Mouse (Mus musculus): Measurements from ENCODE around the gene Hc.

Hc gene

GRCm38 (mm10) chr2:35061338-35061737, at the start of gene Hc:
TSS of gene Hc (minus strand) at chr2:35061438.
- DNase-seq (ENCODE audit: low spot score in 2 of 2) = no peak

- no peak for DNase-seq (ENCODE audit: low spot score in 2 of 2)
Measured at GRCm38 (mm10) chr2:35110521-35110920, 49.3 kb upstream of the Hc start.

- no peak for DNase-seq (ENCODE audit: low spot score in 2 of 2)
Measured at GRCm38 (mm10) chr2:35109924-35110304, 48.7 kb upstream of the Hc start.

GRCm38 (mm10) chr2:35109141-35109923, 48.1 kb upstream of the Hc start, which contains the start of gene Cntrl:
TSS of gene Cntrl (plus strand) at chr2:35109492.
- peak; percentile 95 to 97 for DNase-seq (ENCODE audit: low spot score in 2 of 2)

- DNase-seq (ENCODE audit: low spot score in 2 of 2) = no peak
Measured at GRCm38 (mm10) chr2:35108712-35109111, 47.5 kb upstream of the Hc start.

GRCm38 (mm10) chr2:35107984-35108635, 46.9 kb upstream of the Hc start:
- DNase-seq (ENCODE audit: low spot score in 2 of 2) = peak in 1 of 2 experiments; percentile 11

GRCm38 (mm10) chr2:35104843-35105242, 43.6 kb upstream of the Hc start:
- no peak for DNase-seq (ENCODE audit: low spot score in 2 of 2)

GRCm38 (mm10) chr2:35103558-35103957, 42.3 kb upstream of the Hc start:
- DNase-seq (ENCODE audit: low spot score in 2 of 2) = no peak

GRCm38 (mm10) chr2:35102777-35103176, 41.5 kb upstream of the Hc start:
- no peak for DNase-seq (ENCODE audit: low spot score in 2 of 2)

- DNase-seq (ENCODE audit: low spot score in 2 of 2) = no peak
Measured at GRCm38 (mm10) chr2:35101443-35101842, 40.2 kb upstream of the Hc start, which contains the start of gene AI182371. TSS of gene AI182371 (minus strand) at chr2:35101543.

- DNase-seq (ENCODE audit: low spot score in 2 of 2) = no peak
Measured at GRCm38 (mm10) chr2:35100529-35100928, 39.3 kb upstream of the Hc start.

- DNase-seq (ENCODE audit: low spot score in 2 of 2) = no peak
Measured at GRCm38 (mm10) chr2:35087418-35087817, 26.2 kb upstream of the Hc start.

- no peak for DNase-seq (ENCODE audit: low spot score in 2 of 2)
Measured at GRCm38 (mm10) chr2:35079166-35079565, 17.9 kb upstream of the Hc start.

- DNase-seq (ENCODE audit: low spot score in 2 of 2) = no peak
Measured at GRCm38 (mm10) chr2:35074328-35074727, 13.1 kb upstream of the Hc start.

GRCm38 (mm10) chr2:35072547-35072946, 11.3 kb upstream of the Hc start:
- no peak for DNase-seq (ENCODE audit: low spot score in 2 of 2)

- DNase-seq (ENCODE audit: low spot score in 2 of 2) = no peak
Measured at GRCm38 (mm10) chr2:35070275-35070674, 9.0 kb upstream of the Hc start.

- no peak for DNase-seq (ENCODE audit: low spot score in 2 of 2)
Measured at GRCm38 (mm10) chr2:35069124-35069523, 7.9 kb upstream of the Hc start.

GRCm38 (mm10) chr2:35067117-35067516, 5.9 kb upstream of the Hc start:
- DNase-seq (ENCODE audit: low spot score in 2 of 2) = no peak

GRCm38 (mm10) chr2:35066525-35067082, 5.4 kb upstream of the Hc start:
- no peak for DNase-seq (ENCODE audit: low spot score in 2 of 2)

- DNase-seq (ENCODE audit: low spot score in 2 of 2) = no peak
Measured at GRCm38 (mm10) chr2:35063333-35064030, 2.2 kb upstream of the Hc start.

GRCm38 (mm10) chr2:35060897-35061296, 341 bp downstream of the Hc start:
- DNase-seq (ENCODE audit: low spot score in 2 of 2) = no peak

GRCm38 (mm10) chr2:35060256-35060655, 982 bp downstream of the Hc start:
- no peak for DNase-seq (ENCODE audit: low spot score in 2 of 2)
